Mouse (Mus musculus): ENCODE data around the gene Tmem177. TPM values are rescaled to one million over a fixed set of nuclear protein-coding genes. Genes with fewer than 3 reads are reported as not detected.

Tmem177 gene
- total and polyA plus RNA-seq, 3 experiments = 7.0 to 8.4 (median 7.2) TPM

GRCm38 (mm10) chr1:119868395-119869161, 44.4 kb downstream of the Tmem177 start:
- Histone ChIP-seq H3K27me3 (replicated peaks) (no peaks in the 10 kb centered on the region), H3K9ac (ENCODE audit: insufficient read depth, low read depth) (no peak overlapping the region), H3K4me3 (replicated peaks in 1 of 3; ENCODE audit: low read depth in 2 of 3, low read length in 2 of 3, poor library complexity in 1 of 3) (no peak overlapping the region), H3K4me1 (ENCODE audit: control insufficient read depth in 1 of 2, insufficient read depth in 2 of 2) (peaks cover 3 to 7% of the 10 kb centered on the region in 2 experiments; a peak in 2 of 4 replicates), H3K9me3 (replicated peaks; ENCODE audit: low read length) (no peaks in the 10 kb centered on the region), H3K4me2 (ENCODE audit: insufficient read depth, low read depth, poor library complexity, severe bottlenecking) (no peak overlapping the region), H3K79me2 (replicated peaks; ENCODE audit: control insufficient read depth, extremely low read depth, insufficient read depth, poor library complexity, severe bottlenecking) (no peaks in the 10 kb centered on the region), H3K27ac (ENCODE audit: insufficient read depth, low read depth) (no peak overlapping the region), H3K36me3 (replicated peaks in 1 of 2; ENCODE audit: control insufficient read depth in 1 of 2, insufficient read depth in 1 of 2, low read length in 1 of 2) (no peaks in the 10 kb centered on the region)
- in situ Hi-C loops (cut with MboI; ENCODE audit: low pct_ligation_motif_present, low pct_unique_long_range_greater_than_20kb, low sequenced_read_pairs) (no loop called here), dilution Hi-C loops (cut with MboI; ENCODE audit: extremely low pct_ligation_motif_present, extremely low pct_unique_long_range_greater_than_20kb, low sequenced_read_pairs) (no loop called here)
- DNase-seq (ENCODE audit: extremely low read depth) = no peak
- TF ChIP-seq IRF4 (IDR thresholded peaks at IDR 0.05; ENCODE audit: low read depth, low read length) (no peak), MAZ (IDR thresholded peaks at IDR 0.05; ENCODE audit: low read depth, low read length) (no peak), KAT2A (IDR thresholded peaks at IDR 0.05; ENCODE audit: insufficient replicate concordance, low read length) (no peak), UBTF (IDR thresholded peaks at IDR 0.05; ENCODE audit: low read depth, low read length) (no peak), CHD2 (IDR thresholded peaks at IDR 0.05; ENCODE audit: low read length) (no peak), TBP (conservative IDR thresholded peaks at IDR 0.05; ENCODE audit: low read depth, low read length) (no peak), JUND (conservative IDR thresholded peaks at IDR 0.05; ENCODE audit: low read depth, low read length) (no peak), RCOR1 (conservative IDR thresholded peaks at IDR 0.05; ENCODE audit: low read depth, low read length) (no peak), ZC3H11A (IDR thresholded peaks at IDR 0.05; ENCODE audit: low read depth, low read length) (no peak), E2F4 (IDR thresholded peaks at IDR 0.05; ENCODE audit: insufficient replicate concordance, low read depth, low read length) (no peak), NRF1 (IDR thresholded peaks at IDR 0.05; ENCODE audit: low read depth, low read length) (no peak), JUN (IDR thresholded peaks at IDR 0.05; ENCODE audit: insufficient read depth, low read depth, low read length) (no peak), SMC3 (IDR thresholded peaks at IDR 0.05; ENCODE audit: low read depth, low read length) (no peak), RAD21 (IDR thresholded peaks at IDR 0.05; ENCODE audit: low read depth, low read length) (no peak), USF2 (conservative IDR thresholded peaks at IDR 0.05; ENCODE audit: low read depth, low read length) (no peak), TCF12 (IDR thresholded peaks at IDR 0.05; ENCODE audit: low read depth, low read length) (no peak), PAX5 (IDR thresholded peaks at IDR 0.05; ENCODE audit: low read length) (no peak)

- H3K27ac ChIP-seq (ENCODE audit: insufficient read depth, low read depth) = no peak overlapping the region
- H3K4me1 ChIP-seq (ENCODE audit: control insufficient read depth in 1 of 2, insufficient read depth in 2 of 2) = peaks cover 3 to 12% of the 10 kb centered on the region in 2 experiments; a peak in 2 of 4 replicates
- H3K36me3 ChIP-seq (replicated peaks in 1 of 2; ENCODE audit: control insufficient read depth in 1 of 2, insufficient read depth in 1 of 2, low read length in 1 of 2) = no peaks in the 10 kb centered on the region
- TF ChIP-seq GABPA (IDR thresholded peaks at IDR 0.05; ENCODE audit: insufficient replicate concordance, low read depth, low read length) (no peak), RCOR1 (conservative IDR thresholded peaks at IDR 0.05; ENCODE audit: low read depth, low read length) (no peak), ZNF384 (IDR thresholded peaks at IDR 0.05; ENCODE audit: low read depth, low read length) (no peak), MYC (IDR thresholded peaks at IDR 0.05; ENCODE audit: low read depth, low read length) (no peak), EP300 (IDR thresholded peaks at IDR 0.05; ENCODE audit: low read length) (no peak), CTCF (conservative IDR thresholded peaks at IDR 0.05 in 1 of 2, IDR thresholded peaks at IDR 0.05 in 1 of 2; ENCODE audit: low read depth in 2 of 2, low read length in 2 of 2) (no peak), MXI1 (IDR thresholded peaks at IDR 0.05; ENCODE audit: low read depth, low read length) (no peak), PAX5 (IDR thresholded peaks at IDR 0.05; ENCODE audit: low read length) (no peak), ZKSCAN1 (IDR thresholded peaks at IDR 0.05; ENCODE audit: borderline replicate concordance, low read depth, low read length) (no peak), TCF12 (IDR thresholded peaks at IDR 0.05; ENCODE audit: low read depth, low read length) (no peak), CHD1 (IDR thresholded peaks at IDR 0.05; ENCODE audit: low read depth, low read length) (no peak), E2F4 (IDR thresholded peaks at IDR 0.05; ENCODE audit: insufficient replicate concordance, low read depth, low read length) (no peak), SMC3 (IDR thresholded peaks at IDR 0.05; ENCODE audit: low read depth, low read length) (no peak), MEF2A (IDR thresholded peaks at IDR 0.05; ENCODE audit: borderline replicate concordance, low read depth, low read length) (no peak)
- H3K9me3 ChIP-seq (replicated peaks; ENCODE audit: low read length) = no peaks in the 10 kb centered on the region
- no peak for DNase-seq (ENCODE audit: extremely low read depth)
- no peak overlapping the region for H3K4me3 ChIP-seq (replicated peaks in 1 of 3; ENCODE audit: low read depth in 2 of 3, low read length in 2 of 3, poor library complexity in 1 of 3)
- no peak overlapping the region for H3K4me2 ChIP-seq (ENCODE audit: insufficient read depth, low read depth, poor library complexity, severe bottlenecking)
- in situ Hi-C loops (cut with MboI; ENCODE audit: low pct_ligation_motif_present, low pct_unique_long_range_greater_than_20kb, low sequenced_read_pairs) = no loop called here
- no peaks in the 10 kb centered on the region for H3K79me2 ChIP-seq (replicated peaks; ENCODE audit: control insufficient read depth, extremely low read depth, insufficient read depth, poor library complexity, severe bottlenecking)
- no peaks in the 10 kb centered on the region for H3K27me3 ChIP-seq (replicated peaks)
- H3K9ac ChIP-seq (ENCODE audit: insufficient read depth, low read depth) = no peak overlapping the region
- dilution Hi-C loops (cut with MboI; ENCODE audit: extremely low pct_ligation_motif_present, extremely low pct_unique_long_range_greater_than_20kb, low sequenced_read_pairs) = no loop called here
Observed at GRCm38 (mm10) chr1:119867300-119867699, 45.7 kb downstream of the Tmem177 start.

Measured in CH12.LX (cell line).